Mouse (Mus musculus) intestine, postnatal 0 days (tissue): ENCODE measurements around the gene Rnf208. TPM values are rescaled to one million over a fixed set of nuclear protein-coding genes. Genes with fewer than 3 reads are reported as not detected.

Source experiments
- ATAC-seq: fragments of 200-750 bp; cut with Nextera tagmentation; 2 replicates; pipeline ENCODE4 v1.8.0; 2017; ENCODE audit warnings: mild to moderate bottlenecking, moderate TSS enrichment, moderate library complexity
- H3K27ac ChIP-seq: fragments of 300-500 bp; sonication (generic); 2 replicates; pipeline ENCODE4 v1.5.1; 2014; ENCODE audit warnings: mild to moderate bottlenecking, low read depth, low read length, moderate library complexity
- H3K27me3 ChIP-seq: fragments of 300-500 bp; sonication (generic); replicated peaks from 2 replicates; pipeline ENCODE4 v1.6.1; 2014; ENCODE audit warnings: low read length, mixed read lengths; ENCODE audit not compliant: control insufficient read depth, insufficient read depth
- H3K36me3 ChIP-seq: fragments of 300-500 bp; sonication (generic); 2 replicates; pipeline ENCODE4 v1.6.1; 2014; ENCODE audit warnings: mild to moderate bottlenecking, moderate library complexity; ENCODE audit not compliant: control insufficient read depth, insufficient read depth
- H3K4me1 ChIP-seq: fragments of 300-500 bp; sonication (generic); replicated peaks from 2 replicates; pipeline ENCODE4 v1.6.1; 2014; ENCODE audit warnings: antibody characterized with exemption, low read length, mixed read lengths; ENCODE audit not compliant: control insufficient read depth, insufficient read depth
- H3K4me2 ChIP-seq: fragments of 300-500 bp; sonication (generic); replicated peaks from 2 replicates; pipeline ENCODE4 v1.6.1; 2014; ENCODE audit warnings: low read depth, mild to moderate bottlenecking, moderate library complexity
- H3K4me3 ChIP-seq: fragments of 300-500 bp; sonication (generic); 2 replicates; pipeline ENCODE4 v1.5.1; 2014; ENCODE audit warnings: low read depth, low read length
- H3K9ac ChIP-seq: fragments of 300-500 bp; sonication (generic); 2 replicates; pipeline ENCODE4 v1.6.1; 2014; ENCODE audit warnings: mild to moderate bottlenecking, low read depth, low read length
- H3K9me3 ChIP-seq: fragments of 300-500 bp; sonication (generic); 2 replicates; pipeline ENCODE4 v1.6.1; 2016; ENCODE audit warnings: mixed run types; ENCODE audit not compliant: control insufficient read depth
- CTCF ChIP-seq: sonication (generic); IDR thresholded peaks from 2 replicates; pipeline ENCODE4 v1.5.1; 2016; ENCODE audit warnings: low read depth, mild to moderate bottlenecking, control low read depth, antibody characterized with exemption, moderate library complexity
- WGBS: fragments of 180-500 bp; shearing (Covaris S2); extraction: QIAGEN DNeasy Blood & Tissue Kit; methylation state at CpG from one replicate; pipeline ENCODE4 v1.1.7; 2014; 5-methylcytosine and 5-hydroxymethylcytosine counted together
- polyA plus RNA-seq: library from polyadenylated mRNA; unstranded; fragments of >200 nt; fragmentation: Nextera tagmentation; extraction: Ambion mirVana; gene quantifications from 2 replicates; pipeline ENCODE4 v1.2.1, GENCODE M21; 2015

Gene Rnf208
- polyA plus RNA-seq, 1 experiment from 2014 or later = 51.9 TPM

- no peak for TF ChIP-seq CTCF
- peak; percentile 39 for ATAC-seq
- Histone ChIP-seq H3K27ac (peak overlapping the region; percentile 82), H3K4me3 (peak overlapping the region; percentile 86), H3K9me3 (no peaks in the 10 kb centered on the region), H3K4me2 (peak overlapping the region; percentile 91), H3K9ac (peak overlapping the region; percentile 73), H3K36me3 (peaks cover 65% of the 10 kb centered on the region), H3K27me3 (no peaks in the 10 kb centered on the region), H3K4me1 (peaks cover 14% of the 10 kb centered on the region)
- 0% methylated on average over 29 of the region's 29 CpGs for WGBS
These were observed 30.5 kb downstream of the Rnf208 start for GRCm38 (mm10) chr2:25272515-25272914.

- peak overlapping the region; percentile 86 for H3K4me3 ChIP-seq
- no peaks in the 10 kb centered on the region for H3K27me3 ChIP-seq
- H3K36me3 ChIP-seq = peaks cover 69% of the 10 kb centered on the region
- peaks cover 14% of the 10 kb centered on the region for H3K4me1 ChIP-seq
- H3K4me2 ChIP-seq = peak overlapping the region; percentile 91
- whole genome bisulfite sequencing = 25% methylated on average over 16 of the region's 16 CpGs
- no peak for ATAC-seq
- H3K27ac ChIP-seq = no peak overlapping the region
- H3K9ac ChIP-seq = peak overlapping the region; percentile 73
- no peaks in the 10 kb centered on the region for H3K9me3 ChIP-seq
- TF ChIP-seq CTCF = no peak
These were observed 31.0 kb downstream of the Rnf208 start for GRCm38 (mm10) chr2:25273010-25273409.

- Histone ChIP-seq H3K27ac (no peak overlapping the region), H3K4me2 (no peak overlapping the region), H3K27me3 (no peaks in the 10 kb centered on the region), H3K9me3 (no peaks in the 10 kb centered on the region), H3K4me3 (no peak overlapping the region), H3K4me1 (no peaks in the 10 kb centered on the region), H3K9ac (no peak overlapping the region), H3K36me3 (peaks cover 84% of the 10 kb centered on the region)
- WGBS = 59% methylated on average over 13 of the region's 13 CpGs
- ATAC-seq = peak; percentile 54
- TF ChIP-seq CTCF = peak; percentile 93
These were observed 37.1 kb downstream of the Rnf208 start for GRCm38 (mm10) chr2:25278928-25279882.

DNA sequence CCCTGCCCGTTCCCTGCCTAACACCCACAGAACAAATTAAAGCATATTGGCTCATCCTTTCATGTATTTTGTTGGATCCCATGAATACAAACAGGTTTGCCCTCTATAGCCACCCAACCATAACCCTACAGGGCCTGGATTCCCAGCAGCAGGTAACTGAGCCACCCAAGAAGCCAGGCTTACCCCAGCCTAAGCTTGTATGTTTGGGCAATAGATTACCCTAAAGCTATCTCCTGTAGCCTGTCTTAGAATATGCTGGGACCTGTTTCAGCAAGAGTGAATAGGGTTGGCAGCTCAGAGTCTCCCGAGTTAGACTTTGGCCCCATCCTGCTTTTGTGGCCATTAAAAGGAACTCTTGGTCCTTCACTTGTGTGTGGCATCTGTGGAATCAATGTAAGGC lies 43.5 kb downstream of the Rnf208 start:
- Histone ChIP-seq H3K4me2 (0 out of 2 replicates have a peak overlapping the region, but pooled peaks have one; percentile 37), H3K27ac (peak overlapping the region; percentile 90), H3K9ac (0 out of 2 replicates have a peak overlapping the region, but pooled peaks have one; percentile 11), H3K4me3 (no peak overlapping the region), H3K9me3 (no peaks in the 10 kb centered on the region), H3K4me1 (peaks cover 19% of the 10 kb centered on the region; the same call in 1 of the 2 replicates), H3K27me3 (peaks cover 18% of the 10 kb centered on the region), H3K36me3 (peaks cover 43% of the 10 kb centered on the region)
- WGBS = 75% methylated on average over 2 of the region's 2 CpGs
- ATAC-seq = peak; percentile 46
- TF ChIP-seq CTCF = no peak

- no peaks in the 10 kb centered on the region for H3K9me3 ChIP-seq
- WGBS = 32% methylated on average over 1 of the region's 1 CpGs
- peaks cover 25% of the 10 kb centered on the region for H3K27me3 ChIP-seq
- H3K4me3 ChIP-seq = no peak overlapping the region
- H3K36me3 ChIP-seq = peaks cover 35% of the 10 kb centered on the region
- peak overlapping the region; percentile 90 for H3K27ac ChIP-seq
- peak; percentile 64 for ATAC-seq
- no peak for TF ChIP-seq CTCF
- peak overlapping the region; percentile 37 for H3K4me2 ChIP-seq
- H3K9ac ChIP-seq = peak overlapping the region; percentile 31
- H3K4me1 ChIP-seq = peaks cover 19% of the 10 kb centered on the region; the same call in 1 of the 2 replicates
These were observed 44.3 kb downstream of the Rnf208 start for GRCm38 (mm10) chr2:25286314-25286713.

DNA sequence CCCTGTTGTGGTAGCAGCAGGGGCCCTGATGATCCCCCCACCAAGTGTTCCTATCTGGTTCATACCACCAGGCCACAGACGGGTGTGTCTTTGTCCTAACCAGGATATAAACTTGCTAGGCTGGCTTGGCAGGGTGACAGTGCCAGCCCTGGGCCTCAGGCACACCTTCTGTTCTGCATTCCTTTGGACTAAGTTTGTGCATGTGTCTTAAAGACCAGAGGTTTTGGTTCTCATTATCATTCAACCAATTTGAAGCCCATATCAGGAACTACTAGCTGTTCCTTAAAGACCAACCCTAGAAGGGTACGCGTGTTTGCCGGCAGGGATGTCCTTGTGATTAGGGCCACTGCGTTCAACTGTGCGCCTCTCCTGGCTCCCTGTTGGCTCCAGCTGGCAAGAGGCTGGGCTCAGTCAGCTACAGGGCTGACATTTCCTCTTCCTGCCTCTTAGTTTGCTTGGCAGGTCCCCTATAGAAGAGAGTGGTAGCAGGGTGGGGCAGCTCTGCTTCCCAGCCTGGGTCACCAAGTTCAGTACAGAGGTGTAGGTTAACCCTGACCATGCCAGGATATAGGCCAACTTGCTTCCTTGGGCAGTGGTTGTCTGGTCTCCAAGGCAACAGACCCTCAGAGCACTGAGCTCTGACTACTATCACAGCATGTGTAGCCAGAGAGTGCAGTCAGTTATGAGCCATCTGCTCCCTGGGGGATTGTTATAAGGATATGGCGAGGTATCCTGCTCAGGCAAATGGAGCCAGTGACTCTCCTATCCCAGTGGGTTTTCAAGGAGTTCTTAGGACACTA lies 45.0 kb downstream of the Rnf208 start:
- Histone ChIP-seq H3K36me3 (peaks cover 31% of the 10 kb centered on the region), H3K27ac (peak overlapping the region; percentile 90), H3K27me3 (peaks cover 32% of the 10 kb centered on the region), H3K4me1 (peaks cover 19% of the 10 kb centered on the region; the same call in 1 of the 2 replicates), H3K9me3 (no peaks in the 10 kb centered on the region), H3K4me2 (peak overlapping the region; percentile 37), H3K4me3 (no peak overlapping the region), H3K9ac (peak overlapping the region; percentile 31; the same call in 1 of the 2 replicates)
- ATAC-seq = peak; percentile 83
- WGBS = 26% methylated on average over 7 of the region's 7 CpGs
- no peak for TF ChIP-seq CTCF
